Mouse (Mus musculus): Measurements from ENCODE around the gene Eng. TPM values are rescaled to one million over a fixed set of nuclear protein-coding genes. Genes with fewer than 3 reads are reported as not detected.

The Eng gene
- 83.8 and 86.3 TPM in 2 replicates for polyA plus RNA-seq (2015; fragmentation: Nextera tagmentation; extraction: Ambion mirVana)

- WGBS: 50% methylated on average over 31 of the region's 31 CpGs
- Histone ChIP-seq H3K27ac (replicated peaks) (peak within 1 kb of the TSS; percentile 85), H3K4me3 (replicated peaks) (peak within 1 kb of the TSS; percentile 48), H3K9me3 (replicated peaks) (no peaks in the 10 kb centered on the region), H3K4me2 (replicated peaks) (peak within 1 kb of the TSS; percentile 52), H3K36me3 (no peaks in the 10 kb centered on the region), H3K9ac (peak within 1 kb of the TSS; percentile 45), H3K27me3 (no peaks in the 10 kb centered on the region), H3K4me1 (peaks cover 48% of the 10 kb centered on the region)
- ATAC-seq (ENCODE audit: insufficient number of reproducible peaks, low FRiP score, low TSS enrichment, low read depth): peak; percentile 82
Measured at GRCm38 (mm10) chr2:32646379-32647056, at the start of gene Eng. TSS of gene Eng (plus strand) at chr2:32646595.

GRCm38 (mm10) chr2:32596725-32597124, 49.7 kb upstream of the Eng start:
- WGBS: 90% methylated on average over 13 of the region's 13 CpGs
- Histone ChIP-seq H3K27ac (replicated peaks) (no peak overlapping the region), H3K4me1 (peaks cover 6% of the 10 kb centered on the region), H3K27me3 (no peaks in the 10 kb centered on the region), H3K4me2 (replicated peaks) (no peak overlapping the region), H3K36me3 (peaks cover 35% of the 10 kb centered on the region), H3K4me3 (replicated peaks) (no peak overlapping the region), H3K9ac (no peak overlapping the region), H3K9me3 (replicated peaks) (no peaks in the 10 kb centered on the region)
- no peak for ATAC-seq (ENCODE audit: insufficient number of reproducible peaks, low FRiP score, low TSS enrichment, low read depth)

- H3K9ac ChIP-seq: no peak overlapping the region
- WGBS: 93% methylated on average over 5 of the region's 5 CpGs
Measured at GRCm38 (mm10) chr2:32597248-32597647, 49.1 kb upstream of the Eng start.

DNA sequence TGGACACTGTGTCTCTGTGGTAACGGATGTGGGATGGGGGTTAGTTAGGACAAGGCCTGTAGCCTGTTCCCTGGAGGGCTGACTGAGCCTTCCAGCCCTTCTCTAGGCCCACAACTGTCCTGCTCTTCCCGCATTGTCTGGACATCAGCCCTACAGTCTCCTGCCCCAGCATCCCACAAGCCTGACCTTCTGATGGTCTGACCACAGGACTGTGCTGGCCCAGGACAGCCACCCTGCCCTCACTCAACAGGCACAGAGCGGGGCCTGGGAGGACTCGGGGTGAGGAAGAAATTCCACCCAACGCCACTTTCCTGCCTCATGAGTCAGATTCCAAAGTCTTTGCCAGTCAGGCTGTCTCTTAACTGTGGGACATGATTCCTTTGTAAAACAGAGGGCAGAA, 48.7 kb upstream of the Eng start:
- Histone ChIP-seq H3K9me3 (replicated peaks) (no peaks in the 10 kb centered on the region), H3K36me3 (peaks cover 35% of the 10 kb centered on the region), H3K27me3 (no peaks in the 10 kb centered on the region), H3K27ac (replicated peaks) (no peak overlapping the region), H3K4me2 (replicated peaks) (no peak overlapping the region), H3K9ac (no peak overlapping the region), H3K4me1 (peaks cover 16% of the 10 kb centered on the region), H3K4me3 (replicated peaks) (no peak overlapping the region)
- WGBS: 89% methylated on average over 5 of the region's 5 CpGs
- no peak for ATAC-seq (ENCODE audit: insufficient number of reproducible peaks, low FRiP score, low TSS enrichment, low read depth)

More at GRCm38 (mm10) chr2:32597248-32597647, 49.1 kb upstream of the Eng start:
- peaks cover 35% of the 10 kb centered on the region for H3K36me3 ChIP-seq
- peaks cover 12% of the 10 kb centered on the region for H3K4me1 ChIP-seq
- H3K4me3 ChIP-seq (replicated peaks): no peak overlapping the region
- no peaks in the 10 kb centered on the region for H3K27me3 ChIP-seq
- ATAC-seq (ENCODE audit: insufficient number of reproducible peaks, low FRiP score, low TSS enrichment, low read depth): no peak
- no peaks in the 10 kb centered on the region for H3K9me3 ChIP-seq (replicated peaks)
- H3K27ac ChIP-seq (replicated peaks): no peak overlapping the region
- no peak overlapping the region for H3K4me2 ChIP-seq (replicated peaks)

DNA sequence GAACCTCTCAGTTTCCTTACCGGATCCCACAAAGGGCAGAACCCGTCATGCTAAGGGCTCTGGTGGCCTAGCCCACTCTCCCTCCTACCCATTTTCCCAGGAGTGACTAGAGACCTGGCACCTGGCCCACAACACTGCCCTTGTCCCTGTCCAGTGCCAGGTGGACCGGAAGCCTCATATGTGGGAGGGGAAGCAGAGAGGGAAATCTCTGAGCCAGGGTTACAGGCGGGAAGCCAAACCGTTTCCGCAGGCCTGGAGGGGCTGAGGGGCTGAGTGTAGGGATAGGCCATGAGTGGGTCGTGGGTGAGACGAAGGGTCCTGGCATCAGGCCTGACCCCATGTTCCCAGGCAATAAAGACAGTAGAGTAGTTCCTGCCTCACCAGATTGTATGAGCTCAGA, 47.9 kb upstream of the Eng start:
- Histone ChIP-seq H3K9ac (no peak overlapping the region), H3K4me1 (peaks cover 16% of the 10 kb centered on the region), H3K27me3 (no peaks in the 10 kb centered on the region), H3K36me3 (peaks cover 32% of the 10 kb centered on the region), H3K4me2 (replicated peaks) (no peak overlapping the region), H3K9me3 (replicated peaks) (no peaks in the 10 kb centered on the region), H3K4me3 (replicated peaks) (no peak overlapping the region), H3K27ac (replicated peaks) (no peak overlapping the region)
- ATAC-seq (ENCODE audit: insufficient number of reproducible peaks, low FRiP score, low TSS enrichment, low read depth): no peak
- 86% methylated on average over 8 of the region's 8 CpGs for WGBS

DNA sequence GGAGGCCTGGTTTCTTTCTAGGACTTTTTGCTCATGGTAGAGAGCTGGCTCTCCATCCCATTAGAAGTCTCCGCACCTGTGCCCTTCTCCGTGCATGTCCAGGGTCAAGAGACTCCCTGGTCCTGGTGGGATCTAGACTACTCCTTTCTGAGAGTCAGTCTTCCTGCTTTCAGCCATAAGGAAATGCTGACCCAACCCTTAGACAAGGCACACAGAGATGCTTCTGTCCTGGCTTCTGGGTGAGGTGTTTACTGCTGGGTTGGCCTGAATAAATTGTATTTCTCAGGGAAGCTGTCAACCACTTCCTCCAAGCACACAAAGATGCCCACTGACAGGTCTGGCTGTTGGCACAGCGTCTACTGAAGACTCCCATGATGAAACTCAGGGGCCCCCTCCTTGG, 47.0 kb upstream of the Eng start, which contains the start of gene St6galnac6:
Gene St6galnac6 (plus strand): TSS at position 301 of the 400 bp plus-strand sequence.
- Histone ChIP-seq H3K4me3 (replicated peaks) (no peak within 1 kb of the TSS), H3K9me3 (replicated peaks) (no peaks in the 10 kb centered on the region), H3K36me3 (peaks cover 23% of the 10 kb centered on the region), H3K4me2 (replicated peaks) (no peak within 1 kb of the TSS), H3K27me3 (no peaks in the 10 kb centered on the region), H3K27ac (replicated peaks) (no peak within 1 kb of the TSS), H3K9ac (no peak within 1 kb of the TSS), H3K4me1 (peaks cover 16% of the 10 kb centered on the region)
- no peak for ATAC-seq (ENCODE audit: insufficient number of reproducible peaks, low FRiP score, low TSS enrichment, low read depth)
- WGBS: 93% methylated on average over 3 of the region's 3 CpGs

- H3K4me2 ChIP-seq (replicated peaks): no peak overlapping the region
- H3K4me3 ChIP-seq (replicated peaks): no peak overlapping the region
- ATAC-seq (ENCODE audit: insufficient number of reproducible peaks, low FRiP score, low TSS enrichment, low read depth): 0 out of 2 replicates have a peak, but pooled peaks have one; percentile 7
- no peaks in the 10 kb centered on the region for H3K9me3 ChIP-seq (replicated peaks)
- H3K27me3 ChIP-seq: no peaks in the 10 kb centered on the region
- H3K36me3 ChIP-seq: peaks cover 11% of the 10 kb centered on the region
- H3K9ac ChIP-seq: no peak overlapping the region
- 24% methylated on average over 8 of the region's 8 CpGs for WGBS
- peak overlapping the region; percentile 76; the same call in 1 of the 2 replicates for H3K27ac ChIP-seq (replicated peaks)
- H3K4me1 ChIP-seq: peaks cover 16% of the 10 kb centered on the region
Measured at GRCm38 (mm10) chr2:32601417-32602065, 44.9 kb upstream of the Eng start.

- Histone ChIP-seq H3K27me3 (no peaks in the 10 kb centered on the region), H3K9ac (no peak overlapping the region), H3K4me3 (replicated peaks) (peak overlapping the region; percentile 41), H3K9me3 (replicated peaks) (no peaks in the 10 kb centered on the region), H3K36me3 (0 out of 2 replicates have a peak, but pooled peaks cover 2% of the 10 kb centered on the region), H3K4me2 (replicated peaks) (peak overlapping the region; percentile 57), H3K27ac (replicated peaks) (peak overlapping the region; percentile 76), H3K4me1 (peaks cover 25% of the 10 kb centered on the region)
- WGBS: under 1% methylated on average over 11 of the region's 11 CpGs
- ATAC-seq (ENCODE audit: insufficient number of reproducible peaks, low FRiP score, low TSS enrichment, low read depth): peak; percentile 63; the same call in 1 of the 2 replicates
Measured at GRCm38 (mm10) chr2:32602600-32603054, 43.8 kb upstream of the Eng start.

GRCm38 (mm10) chr2:32604631-32605030, 41.8 kb upstream of the Eng start:
- WGBS: 55% methylated on average over 10 of the region's 10 CpGs
- H3K27me3 ChIP-seq: no peaks in the 10 kb centered on the region
- no peak overlapping the region for H3K4me2 ChIP-seq (replicated peaks)
- no peaks in the 10 kb centered on the region for H3K9me3 ChIP-seq (replicated peaks)
- no peak overlapping the region for H3K9ac ChIP-seq
- no peak overlapping the region for H3K4me3 ChIP-seq (replicated peaks)
- H3K36me3 ChIP-seq: no peaks in the 10 kb centered on the region
- no peak overlapping the region for H3K27ac ChIP-seq (replicated peaks)
- ATAC-seq (ENCODE audit: insufficient number of reproducible peaks, low FRiP score, low TSS enrichment, low read depth): no peak
- peaks cover 42% of the 10 kb centered on the region for H3K4me1 ChIP-seq

DNA sequence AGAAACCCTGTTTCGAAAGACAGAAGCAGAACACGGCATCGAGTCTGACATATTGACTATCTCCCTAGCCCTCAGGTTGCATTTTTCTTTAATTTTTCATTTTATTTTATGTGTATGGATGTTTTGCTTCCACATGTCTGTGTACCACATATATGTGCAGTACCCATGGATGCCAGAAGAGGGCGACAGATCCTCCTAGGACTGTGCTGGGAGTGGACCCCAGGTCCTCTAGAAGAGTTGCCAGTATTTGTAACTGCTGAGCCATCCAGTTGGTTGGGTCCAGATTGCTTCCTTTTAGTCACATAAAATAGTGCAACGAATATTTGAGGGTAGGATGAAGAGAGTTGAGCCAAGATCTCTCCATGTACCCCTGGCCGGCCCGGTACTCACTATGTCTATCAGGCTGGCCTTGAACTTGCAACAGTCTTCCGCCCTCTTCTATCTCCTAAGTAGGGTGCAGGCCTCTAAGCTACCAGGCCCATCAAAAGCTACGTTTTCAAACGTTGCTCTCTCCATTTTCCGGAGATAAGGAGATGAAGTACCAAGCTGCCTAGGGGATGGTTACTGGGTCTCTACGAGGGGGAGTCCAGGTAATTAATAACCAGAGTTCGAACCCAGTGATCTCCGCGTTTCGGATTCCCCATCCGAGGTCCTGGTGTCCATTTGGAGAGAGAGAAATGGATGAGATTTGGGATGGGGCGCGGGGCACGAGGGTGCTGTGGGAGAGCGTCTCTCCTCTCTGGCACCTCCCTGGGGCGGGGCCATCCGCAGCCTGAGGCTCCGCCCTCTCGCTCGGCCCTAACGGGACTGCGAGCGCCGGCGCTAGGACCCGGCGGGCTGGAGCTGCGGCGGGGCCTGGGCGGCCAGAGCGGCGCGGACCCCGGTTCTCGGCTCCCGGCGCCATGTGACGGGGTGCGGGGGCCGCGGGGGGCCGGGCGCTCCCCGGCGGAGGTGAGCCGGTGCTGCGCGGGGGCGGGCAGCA, 39.9 kb upstream of the Eng start:
- 10% methylated on average over 55 of the region's 55 CpGs for WGBS
- Histone ChIP-seq H3K4me3 (replicated peaks) (peak overlapping the region; percentile 74), H3K27me3 (no peaks in the 10 kb centered on the region), H3K9me3 (replicated peaks) (no peaks in the 10 kb centered on the region), H3K4me1 (peaks cover 54% of the 10 kb centered on the region), H3K36me3 (no peaks in the 10 kb centered on the region), H3K4me2 (replicated peaks) (peak overlapping the region; percentile 94), H3K27ac (replicated peaks) (peak overlapping the region; percentile 75), H3K9ac (peak overlapping the region; percentile 65)
- ATAC-seq (ENCODE audit: insufficient number of reproducible peaks, low FRiP score, low TSS enrichment, low read depth): peak; percentile 68

Data from embryonic facial prominence, embryonic 15.5 days (tissue).